Comparison of ENCODE assay signal across 9 mouse cellular contexts in genomic region chr11:114523444-114524238, GRCm38 (mm10).
DNase-seq lines count a peak whose midpoint lies in the region; TF ChIP-seq lines count a peak whose summit lies in the region.
"Had no signal": no experiment of that assay in that cellular context is flagged by ENCODE, and none has a peak within 500 bp of the region (broad histone marks: within the 10 kb centered on the region; RNA-seq: fewer than 3 reads in every experiment).

No protein-coding gene starts in this region.

- no peak overlapping the region for H3K4me3 ChIP-seq in layer of hippocampus, adult 2 months
- H3K4me3 ChIP-seq: heart, embryonic 13.5 days had no signal

- H3K27ac ChIP-seq in layer of hippocampus, adult 2 months, result no peak overlapping the region
- H3K27ac ChIP-seq: heart, embryonic 13.5 days had no signal

- peak; percentile 89 for TF ChIP-seq CTCF in layer of hippocampus, adult 2 months (conservative IDR thresholded peaks at IDR 0.05)

- DNase-seq in CD8-positive naive resting alpha-beta T cell, adult 2 months (ENCODE audit: low read depth in 2 of 2, low spot score in 2 of 2), result peak; percentile 30 to 46
- DNase-seq in ZHBTc4 (ENCODE audit: low read depth, low spot score), result peak; percentile 90
- DNase-seq in cerebellum, postnatal 4 days (ENCODE audit: low spot score in 2 of 2), result peak; percentile 73 to 88
- DNase-seq in gastrocnemius, postnatal 14 days, result peak; percentile 86
- DNase-seq in layer of hippocampus, adult 2 months (ENCODE audit: low spot score in 2 of 2), result peak; percentile 60 to 85
- peak; percentile 32 for DNase-seq in lung, postnatal 25 days (ENCODE audit: low spot score)
- DNase-seq in spleen, adult 12 weeks (ENCODE audit: low spot score), result peak; percentile 11
- peak; percentile 41 for DNase-seq in yolk sac, embryonic 10.5 days (ENCODE audit: low spot score)

- intact Hi-C loops in gastrocnemius, postnatal 14 days (cut with DNase I; ENCODE audit: low total_unique reads), result loop anchor here (2.0 kb wide), 1 partner anchor 113 kb away; no protein-coding TSS in a partner anchor

Comparison
In these comparisons a context has a peak if more than half of its experiments do, and no peak if none do; other contexts are left out.
1. DNase-seq: peak in every context shown above with its lines; median percentile 90 in ZHBTc4; 86 in gastrocnemius, postnatal 14 days; 80 in cerebellum, postnatal 4 days; 72 in layer of hippocampus, adult 2 months; 41 in yolk sac, embryonic 10.5 days; 38 in CD8-positive naive resting alpha-beta T cell, adult 2 months; 32 in lung, postnatal 25 days; 11 in spleen, adult 12 weeks.